Mouse (Mus musculus): ENCODE measurements around the gene Psmb3. TPM values are rescaled to one million over a fixed set of nuclear protein-coding genes. Genes with fewer than 3 reads are reported as not detected.
A peak's percentile ranks its signal among the peaks of the same experiment; 100 is the strongest.

The Psmb3 gene
- total and polyA plus RNA-seq, 2 experiments from 2014 or later = 449 to 473 TPM

- no peaks in the 10 kb centered on the region for H3K36me3 ChIP-seq (ENCODE audit: insufficient read depth, low read length)
- WGBS = 74% methylated on average over 11 of the region's 11 CpGs
- peaks cover 7% of the 10 kb centered on the region; the same call in 1 of the 2 replicates for H3K4me1 ChIP-seq (ENCODE audit: insufficient read depth, low read length)
- TF ChIP-seq CTCF (IDR thresholded peaks at IDR 0.05) = no peak
- DNase-seq (ENCODE audit: low spot score) (no peak), ATAC-seq (ENCODE audit: low FRiP score) (no peak)
- no peaks in the 10 kb centered on the region for H3K9me3 ChIP-seq (ENCODE audit: low read length)
- H3K4me3 ChIP-seq (ENCODE audit: low read depth, low read length) = no peak overlapping the region
- no peak overlapping the region for H3K4me2 ChIP-seq (ENCODE audit: low read depth, low read length, poor library complexity, severe bottlenecking)
- H3K27me3 ChIP-seq (ENCODE audit: insufficient read depth, low read length) = peaks cover 7% of the 10 kb centered on the region; the same call in 1 of the 2 replicates
- H3K9ac ChIP-seq (replicated peaks; ENCODE audit: low read length, poor library complexity, severe bottlenecking) = no peak overlapping the region
- no peak overlapping the region for H3K27ac ChIP-seq (ENCODE audit: low read depth, low read length)
Observed at GRCm38 (mm10) chr11:97658751-97659266, 44.4 kb upstream of the Psmb3 start.

GRCm38 (mm10) chr11:97659267-97659989 lies 43.8 kb upstream of the Psmb3 start:
- Histone ChIP-seq H3K27me3 (ENCODE audit: insufficient read depth, low read length) (peaks cover 7% of the 10 kb centered on the region; the same call in 1 of the 2 replicates), H3K36me3 (ENCODE audit: insufficient read depth, low read length) (no peaks in the 10 kb centered on the region), H3K4me2 (ENCODE audit: low read depth, low read length, poor library complexity, severe bottlenecking) (peak overlapping the region; percentile 83), H3K27ac (ENCODE audit: low read depth, low read length) (peak overlapping the region; percentile 65; the same call in 1 of the 2 replicates), H3K9me3 (ENCODE audit: low read length) (no peaks in the 10 kb centered on the region), H3K4me1 (ENCODE audit: insufficient read depth, low read length) (peaks cover 7% of the 10 kb centered on the region; the same call in 1 of the 2 replicates), H3K4me3 (ENCODE audit: low read depth, low read length) (peak overlapping the region; percentile 64), H3K9ac (replicated peaks; ENCODE audit: low read length, poor library complexity, severe bottlenecking) (peak overlapping the region; percentile 64)
- DNase-seq (ENCODE audit: low spot score) (no peak), ATAC-seq (ENCODE audit: low FRiP score) (no peak)
- 11% methylated on average over 12 of the region's 13 CpGs for WGBS
- TF ChIP-seq CTCF (IDR thresholded peaks at IDR 0.05) = no peak

- TF ChIP-seq CTCF (IDR thresholded peaks at IDR 0.05) = no peak
- Histone ChIP-seq H3K9me3 (ENCODE audit: low read length) (no peaks in the 10 kb centered on the region), H3K4me1 (ENCODE audit: insufficient read depth, low read length) (peaks cover 7% of the 10 kb centered on the region; the same call in 1 of the 2 replicates), H3K36me3 (ENCODE audit: insufficient read depth, low read length) (no peaks in the 10 kb centered on the region), H3K27me3 (ENCODE audit: insufficient read depth, low read length) (peaks cover 7% of the 10 kb centered on the region; the same call in 1 of the 2 replicates), H3K27ac (ENCODE audit: low read depth, low read length) (peak overlapping the region; percentile 65), H3K4me2 (ENCODE audit: low read depth, low read length, poor library complexity, severe bottlenecking) (peak overlapping the region; percentile 83), H3K4me3 (ENCODE audit: low read depth, low read length) (peak overlapping the region; percentile 64), H3K9ac (replicated peaks; ENCODE audit: low read length, poor library complexity, severe bottlenecking) (peak overlapping the region; percentile 64)
- DNase-seq (ENCODE audit: low spot score) (peak; percentile 75), ATAC-seq (ENCODE audit: low FRiP score) (peak; percentile 69)
- WGBS = 0% methylated on average over 56 of the region's 78 CpGs
Observed at GRCm38 (mm10) chr11:97659990-97660714, 43.0 kb upstream of the Psmb3 start.

GRCm38 (mm10) chr11:97660734-97661647 lies 42.2 kb upstream of the Psmb3 start:
- DNase-seq (ENCODE audit: low spot score) (no peak), ATAC-seq (ENCODE audit: low FRiP score) (no peak)
- no peak overlapping the region for H3K27ac ChIP-seq (ENCODE audit: low read depth, low read length)
- no peaks in the 10 kb centered on the region for H3K36me3 ChIP-seq (ENCODE audit: insufficient read depth, low read length)
- 2% methylated on average over 27 of the region's 27 CpGs for whole genome bisulfite sequencing
- peaks cover 7% of the 10 kb centered on the region; the same call in 1 of the 2 replicates for H3K27me3 ChIP-seq (ENCODE audit: insufficient read depth, low read length)
- no peak for TF ChIP-seq CTCF (IDR thresholded peaks at IDR 0.05)
- H3K9ac ChIP-seq (replicated peaks; ENCODE audit: low read length, poor library complexity, severe bottlenecking) = peak overlapping the region; percentile 64
- H3K4me1 ChIP-seq (ENCODE audit: insufficient read depth, low read length) = peaks cover 7% of the 10 kb centered on the region; the same call in 1 of the 2 replicates
- peak overlapping the region; percentile 64 for H3K4me3 ChIP-seq (ENCODE audit: low read depth, low read length)
- H3K9me3 ChIP-seq (ENCODE audit: low read length) = no peaks in the 10 kb centered on the region
- H3K4me2 ChIP-seq (ENCODE audit: low read depth, low read length, poor library complexity, severe bottlenecking) = peak overlapping the region; percentile 83

GRCm38 (mm10) chr11:97661648-97662133 lies 41.5 kb upstream of the Psmb3 start:
- Histone ChIP-seq H3K4me1 (ENCODE audit: insufficient read depth, low read length) (peaks cover 7% of the 10 kb centered on the region; the same call in 1 of the 2 replicates), H3K27ac (ENCODE audit: low read depth, low read length) (no peak overlapping the region), H3K27me3 (ENCODE audit: insufficient read depth, low read length) (peaks cover 7% of the 10 kb centered on the region; the same call in 1 of the 2 replicates), H3K4me2 (ENCODE audit: low read depth, low read length, poor library complexity, severe bottlenecking) (peak overlapping the region; percentile 32), H3K4me3 (ENCODE audit: low read depth, low read length) (peak overlapping the region; percentile 17; the same call in 1 of the 2 replicates), H3K9me3 (ENCODE audit: low read length) (no peaks in the 10 kb centered on the region), H3K36me3 (ENCODE audit: insufficient read depth, low read length) (no peaks in the 10 kb centered on the region), H3K9ac (replicated peaks; ENCODE audit: low read length, poor library complexity, severe bottlenecking) (no peak overlapping the region)
- WGBS = under 1% methylated on average over 20 of the region's 20 CpGs
- ATAC-seq (ENCODE audit: low FRiP score) = no peak
- no peak for TF ChIP-seq CTCF (IDR thresholded peaks at IDR 0.05)
- no peak for DNase-seq (ENCODE audit: low spot score)
